Mouse (Mus musculus) spleen, embryonic (tissue): Measurements from ENCODE around the gene Ncan.

Experiments used
- CTCF ChIA-PET: fragments of 350-600 bp; sonication (Branson Sonifier 250); formaldehyde crosslinking; loops from one replicate; lab custom pipeline; 2022; lab: Charles Lee

The Ncan gene

GRCm38 (mm10) chr8:70129309-70129952 is 8.8 kb upstream of the Ncan start:
- CTCF ChIA-PET: interaction anchor here (0.6 kb wide), 1 partner anchor 525 kb away, joined by 4 read pairs; no protein-coding TSS in a partner anchor

DNA sequence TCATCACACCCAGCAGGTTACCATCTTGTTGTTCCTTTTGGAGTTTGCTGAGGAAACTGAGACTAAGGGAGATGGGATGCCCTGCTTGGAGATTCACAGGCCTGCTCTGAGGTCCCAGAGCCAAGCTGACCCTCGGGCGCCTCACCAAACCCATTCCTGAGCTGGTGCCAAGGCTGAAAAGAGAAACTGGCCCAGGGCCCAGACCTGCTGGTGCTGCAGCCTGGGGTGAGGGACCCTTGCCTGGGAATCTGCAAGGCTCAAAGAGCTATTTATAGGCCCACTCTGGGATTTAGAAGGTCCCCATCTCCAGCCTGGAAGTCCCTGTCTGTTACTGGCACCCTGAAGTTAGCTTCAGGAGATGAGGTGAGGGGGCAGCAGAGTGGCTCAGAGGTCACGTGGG is 7.8 kb upstream of the Ncan start:
- CTCF ChIA-PET: interaction anchor here (0.6 kb wide), 1 partner anchor 15 kb away, joined by 4 read pairs; no protein-coding TSS in a partner anchor

GRCm38 (mm10) chr8:70124992-70125391 is 4.3 kb upstream of the Ncan start:
- CTCF ChIA-PET: no interaction called here

GRCm38 (mm10) chr8:70122863-70123262 is 2.2 kb upstream of the Ncan start:
- CTCF ChIA-PET: no interaction called here

GRCm38 (mm10) chr8:70118726-70119700 is 1.7 kb downstream of the Ncan start:
- CTCF ChIA-PET: interaction anchor here (1.7 kb wide), 2 partner anchors 9 to 14 kb away, joined by 6 read pairs; no protein-coding TSS in a partner anchor

GRCm38 (mm10) chr8:70117611-70118010 is 3.1 kb downstream of the Ncan start:
- CTCF ChIA-PET: interaction anchor here (1.7 kb wide), 1 partner anchor 12 kb away, joined by 6 read pairs; no protein-coding TSS in a partner anchor

DNA sequence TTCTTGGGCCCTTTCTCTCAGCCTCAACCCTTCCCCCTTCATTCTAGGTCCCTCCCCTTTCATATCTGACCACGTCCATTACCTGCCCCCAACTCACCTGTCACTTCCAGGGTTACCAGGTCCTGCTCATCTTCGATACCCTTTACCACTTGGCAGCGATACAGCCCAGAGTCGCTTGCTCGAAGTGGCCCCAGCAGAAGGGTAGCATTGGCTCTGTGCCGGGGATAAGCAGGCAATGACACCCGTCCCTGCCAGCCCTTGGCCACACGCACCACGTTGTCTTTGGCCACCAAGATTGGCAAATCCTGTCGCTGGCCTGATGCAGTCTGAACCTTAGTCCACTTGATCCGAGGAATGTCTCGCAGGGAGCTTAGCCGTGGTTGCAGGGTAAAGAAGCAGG is 5.8 kb downstream of the Ncan start:
- CTCF ChIA-PET: no interaction called here

- CTCF ChIA-PET: no interaction called here
These were observed 6.2 kb downstream of the Ncan start for GRCm38 (mm10) chr8:70114488-70114887.

GRCm38 (mm10) chr8:70112401-70113016 is 8.2 kb downstream of the Ncan start:
- CTCF ChIA-PET: no interaction called here

GRCm38 (mm10) chr8:70111192-70111795 is 9.4 kb downstream of the Ncan start:
- CTCF ChIA-PET: no interaction called here

- CTCF ChIA-PET: interaction anchor here (2.1 kb wide), 1 partner anchor 8 kb away, joined by 6 read pairs; no protein-coding TSS in a partner anchor
These were observed 10.2 kb downstream of the Ncan start for GRCm38 (mm10) chr8:70110451-70110850.

- CTCF ChIA-PET: interaction anchor here (0.6 to 1.9 kb wide), 3 partner anchors 13 to 1344 kb away, joined by 3 to 6 read pairs (median 3); no protein-coding TSS in a partner anchor
These were observed 15.8 kb downstream of the Ncan start for GRCm38 (mm10) chr8:70104922-70105321.

DNA sequence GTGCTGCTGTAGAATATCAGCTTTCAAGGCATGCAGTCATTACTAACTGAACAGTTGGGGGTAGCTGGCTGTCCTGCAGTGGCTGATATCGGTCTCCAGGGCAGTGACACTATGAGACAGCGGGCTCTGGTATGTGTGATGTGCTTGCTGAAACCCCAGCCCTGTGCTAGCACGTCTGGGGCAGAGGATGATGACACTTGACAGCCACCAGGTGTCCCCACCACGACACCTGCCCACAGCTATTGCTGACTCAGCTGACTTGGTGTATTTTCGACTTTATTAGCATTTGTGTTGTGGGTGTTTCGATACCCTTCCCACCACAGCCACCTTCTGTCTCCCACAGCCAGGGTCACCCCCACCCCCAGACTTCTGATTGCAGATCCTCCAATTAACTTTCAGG is 16.2 kb downstream of the Ncan start:
- CTCF ChIA-PET: interaction anchor here (0.6 to 1.9 kb wide), 4 partner anchors 14 to 1344 kb away, joined by 3 to 6 read pairs (median 3); no protein-coding TSS in a partner anchor

DNA sequence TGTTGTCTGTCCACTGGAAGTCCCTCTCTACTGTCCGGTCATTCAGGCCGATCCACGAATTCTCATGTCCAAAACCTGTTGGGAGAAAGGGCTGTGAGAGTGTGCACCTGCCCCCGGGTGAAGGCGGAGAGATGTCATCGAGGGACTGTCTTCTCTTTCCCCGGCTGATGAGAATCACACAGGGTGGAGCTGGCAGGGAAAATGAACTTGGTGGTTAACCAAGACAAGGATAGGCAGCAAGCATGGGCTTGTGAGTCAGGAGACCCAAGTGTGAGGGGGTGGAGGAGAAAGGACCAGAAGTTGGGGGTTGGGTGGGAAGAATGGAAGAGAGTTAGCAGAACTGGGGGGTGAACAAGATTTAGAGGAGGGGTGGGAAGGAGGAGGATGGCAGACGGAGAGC is 20.4 kb downstream of the Ncan start:
- CTCF ChIA-PET: no interaction called here

DNA sequence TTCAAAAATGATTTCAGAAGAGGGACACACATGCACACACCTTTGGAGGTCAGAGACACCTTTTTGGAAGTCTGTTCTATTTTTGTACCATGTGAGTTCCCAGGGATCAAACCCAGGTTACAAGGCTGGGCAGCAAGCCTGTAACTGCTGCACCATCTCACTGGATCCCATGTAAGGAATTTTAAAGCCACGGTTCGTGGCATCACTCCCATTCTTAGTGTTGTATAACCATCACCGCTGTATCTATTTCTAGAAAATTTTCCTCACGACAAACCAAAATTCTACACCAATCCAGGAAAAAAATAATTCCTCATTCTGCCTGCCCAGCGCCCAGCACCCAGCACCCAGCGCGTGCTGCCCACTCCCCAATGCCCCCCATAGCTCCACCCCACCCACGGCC is 21.4 kb downstream of the Ncan start:
- CTCF ChIA-PET: no interaction called here

GRCm38 (mm10) chr8:70092786-70093185 is 27.9 kb downstream of the Ncan start:
- CTCF ChIA-PET: no interaction called here

DNA sequence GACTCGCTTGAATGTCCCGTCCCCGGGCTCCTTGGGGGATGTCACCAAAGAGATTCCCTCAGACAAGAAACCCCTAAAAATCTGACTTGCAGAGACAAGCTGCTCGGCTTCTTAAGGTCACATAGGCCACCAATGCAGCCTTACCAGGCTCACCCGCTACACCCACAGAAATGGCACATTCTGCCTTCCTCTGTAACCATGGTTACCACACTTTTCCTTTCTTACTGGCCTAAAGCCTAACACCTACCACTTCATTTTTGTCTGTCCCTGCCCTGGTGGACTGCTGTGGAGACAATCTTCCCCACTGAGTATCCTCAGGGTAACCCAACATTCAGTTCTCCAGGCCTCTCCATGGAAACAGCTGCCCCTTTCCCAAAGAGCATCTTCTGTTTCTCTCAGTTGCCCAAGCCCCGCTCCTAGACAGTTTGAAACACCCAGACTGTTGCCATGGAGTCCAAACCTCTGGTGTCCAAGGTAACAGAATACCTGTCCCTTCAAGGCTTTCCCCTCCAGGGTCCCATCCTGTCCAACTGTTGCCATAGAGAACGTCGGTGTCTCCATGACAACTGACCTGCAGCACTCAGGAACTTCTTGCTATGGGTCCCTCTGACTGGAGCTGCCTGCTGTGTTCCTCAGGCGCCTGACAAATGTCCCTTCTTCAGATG is 31.2 kb downstream of the Ncan start:
- CTCF ChIA-PET: no interaction called here

GRCm38 (mm10) chr8:70087836-70088650 is 32.6 kb downstream of the Ncan start:
- CTCF ChIA-PET: no interaction called here

DNA sequence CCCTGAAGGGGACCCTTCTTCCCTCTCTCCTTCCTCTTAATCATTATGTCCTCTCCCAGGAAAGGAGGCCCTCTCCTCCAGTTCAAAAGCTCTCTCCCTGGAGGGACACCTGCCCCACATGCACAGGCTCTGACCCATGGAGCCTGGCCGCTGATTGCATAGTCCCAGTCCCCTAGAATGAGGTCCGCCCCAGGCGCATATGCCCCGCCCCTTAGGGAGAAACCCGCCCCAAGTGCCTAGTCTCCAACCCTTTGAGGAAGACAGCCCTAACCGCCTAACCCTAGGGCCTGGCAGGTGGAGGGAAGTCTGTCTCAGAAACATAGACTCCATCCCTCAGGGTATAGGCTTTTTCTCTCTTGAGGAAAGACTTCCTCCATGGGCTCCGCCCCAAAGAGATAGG is 33.4 kb downstream of the Ncan start:
- CTCF ChIA-PET: no interaction called here

GRCm38 (mm10) chr8:70086151-70086550 is 34.5 kb downstream of the Ncan start:
- CTCF ChIA-PET: no interaction called here
